Mouse (Mus musculus) naive thymus-derived CD4-positive, alpha-beta T cell, adult 2 months (primary cell): Measurements from ENCODE around the gene Ssbp3.
A peak's percentile ranks its signal among the peaks of the same experiment; 100 is the strongest.

Experiments used
- DNase-seq: peaks from one replicate; pipeline ENCODE4 v3.0.0-alpha.2; 2011; ENCODE audit warnings: low read depth

Ssbp3 gene

GRCm38 (mm10) chr4:106934931-106935582 lies 24.6 kb downstream of the Ssbp3 start:
- peak; percentile 26 for DNase-seq

GRCm38 (mm10) chr4:106935583-106935935 lies 25.1 kb downstream of the Ssbp3 start:
- DNase-seq: no peak

DNA sequence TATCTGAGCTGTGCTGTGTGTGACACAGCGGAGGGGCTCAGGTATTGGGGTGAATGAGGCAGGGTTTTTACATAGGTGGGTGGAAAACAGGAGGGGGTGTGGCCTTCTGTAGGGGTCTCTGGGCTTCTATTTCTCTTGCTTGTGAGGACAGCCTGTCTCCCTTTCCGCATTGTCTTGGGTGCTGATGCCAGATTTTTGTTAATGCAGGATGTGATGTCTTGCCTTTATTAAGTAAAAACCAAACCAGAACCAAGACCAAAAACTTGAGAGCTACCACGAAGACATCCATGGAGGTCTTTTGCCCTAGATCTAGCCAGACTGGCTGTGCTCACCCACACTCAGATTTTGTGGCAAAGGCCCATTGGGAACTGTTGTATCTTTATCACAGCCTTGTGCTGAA lies 25.5 kb downstream of the Ssbp3 start:
- no peak for DNase-seq

GRCm38 (mm10) chr4:106936741-106937140 lies 26.2 kb downstream of the Ssbp3 start:
- no peak for DNase-seq

DNA sequence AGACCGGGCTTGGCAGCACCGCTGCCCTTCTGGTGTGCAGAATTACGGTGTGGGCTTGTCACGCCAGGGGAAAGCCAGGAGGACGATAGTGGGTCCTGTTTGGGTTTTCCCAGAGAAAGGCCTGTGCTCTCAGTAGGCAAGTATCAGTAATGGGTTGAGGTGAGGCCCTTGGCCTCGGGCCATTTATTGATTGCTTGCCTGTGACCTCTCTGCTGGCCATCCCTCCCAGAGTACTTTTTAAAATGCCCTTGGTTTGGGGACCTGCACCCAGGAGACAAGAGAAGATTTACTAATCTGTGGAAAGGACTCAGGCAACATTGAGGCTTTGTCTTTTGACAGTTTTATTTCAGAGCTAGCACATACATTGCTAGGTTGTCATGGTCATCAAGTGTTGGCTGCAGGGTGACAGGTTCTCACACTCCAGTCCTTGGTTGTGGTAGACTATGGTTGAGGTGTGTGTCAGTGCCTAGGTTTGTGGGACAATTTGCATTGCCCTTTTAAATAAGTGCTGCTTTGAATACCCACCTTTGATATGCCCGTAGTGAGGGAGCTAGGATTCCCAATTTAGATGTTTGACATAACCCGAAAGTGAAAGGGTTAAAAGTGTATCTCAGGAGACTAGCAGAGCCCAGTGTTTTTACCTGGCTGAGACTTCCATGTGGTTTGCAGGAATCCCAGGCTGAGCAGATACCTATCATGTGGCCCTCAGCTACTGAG lies 28.2 kb downstream of the Ssbp3 start:
- DNase-seq: no peak

- DNase-seq: no peak
Observed at GRCm38 (mm10) chr4:106939223-106939918, 28.9 kb downstream of the Ssbp3 start.

DNA sequence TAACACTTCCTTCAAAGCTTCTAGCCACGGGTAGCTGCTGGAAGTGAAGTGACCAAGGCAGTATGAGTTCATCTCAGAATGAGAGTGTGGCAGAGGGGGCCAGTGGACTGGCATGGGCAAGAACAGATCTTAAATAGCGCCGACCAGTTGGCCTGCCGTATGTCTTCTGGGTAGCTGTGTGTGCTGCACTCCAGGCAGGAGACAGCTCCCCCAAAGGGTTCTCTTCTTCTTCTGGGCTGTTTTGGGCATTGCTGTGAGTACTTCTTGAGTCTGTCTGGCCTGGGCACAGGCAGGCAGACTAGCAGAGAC lies 29.4 kb downstream of the Ssbp3 start:
- DNase-seq: no peak

- no peak for DNase-seq
Observed at GRCm38 (mm10) chr4:106940945-106941344, 30.4 kb downstream of the Ssbp3 start.

- DNase-seq: no peak
Observed at GRCm38 (mm10) chr4:106941475-106941874, 31.0 kb downstream of the Ssbp3 start.

DNA sequence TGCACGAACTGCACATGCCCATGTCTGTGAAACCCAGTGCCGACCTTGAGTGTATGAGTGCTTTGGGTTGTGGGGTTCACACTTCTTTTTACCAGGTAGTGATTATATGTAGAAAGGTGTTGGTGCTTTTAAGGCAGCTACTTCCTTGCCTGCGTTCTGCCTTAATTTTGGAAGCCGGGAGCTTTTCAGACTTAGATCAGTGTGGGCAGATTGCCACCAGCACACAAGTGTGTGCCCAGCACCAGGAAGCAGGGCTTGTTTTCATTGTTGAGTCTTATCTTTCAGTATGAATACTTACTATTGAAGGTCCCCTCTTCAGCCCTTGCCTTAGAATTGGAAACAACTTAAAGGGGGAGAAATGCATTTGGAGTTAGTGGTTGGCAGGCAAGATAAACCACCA lies 32.0 kb downstream of the Ssbp3 start:
- no peak for DNase-seq

DNA sequence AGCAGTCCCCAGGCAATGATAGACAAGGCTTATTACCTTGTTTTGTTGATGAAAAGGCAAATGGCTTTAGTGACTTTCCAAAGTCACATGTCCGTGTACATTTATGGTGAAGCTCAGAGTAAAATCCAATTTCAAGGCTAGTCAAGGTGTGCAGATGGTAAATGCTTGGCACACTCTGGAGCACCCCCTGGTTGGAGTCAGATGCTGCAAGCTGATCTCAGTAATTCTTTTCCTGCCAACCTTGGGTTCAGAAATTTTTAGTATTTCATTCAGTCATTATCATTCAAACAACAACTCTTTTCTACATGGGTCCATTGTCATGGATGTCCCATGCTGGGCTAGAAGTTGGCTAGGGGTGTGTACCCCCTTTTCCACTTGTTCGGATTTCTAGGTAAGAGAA lies 33.1 kb downstream of the Ssbp3 start:
- no peak for DNase-seq

DNA sequence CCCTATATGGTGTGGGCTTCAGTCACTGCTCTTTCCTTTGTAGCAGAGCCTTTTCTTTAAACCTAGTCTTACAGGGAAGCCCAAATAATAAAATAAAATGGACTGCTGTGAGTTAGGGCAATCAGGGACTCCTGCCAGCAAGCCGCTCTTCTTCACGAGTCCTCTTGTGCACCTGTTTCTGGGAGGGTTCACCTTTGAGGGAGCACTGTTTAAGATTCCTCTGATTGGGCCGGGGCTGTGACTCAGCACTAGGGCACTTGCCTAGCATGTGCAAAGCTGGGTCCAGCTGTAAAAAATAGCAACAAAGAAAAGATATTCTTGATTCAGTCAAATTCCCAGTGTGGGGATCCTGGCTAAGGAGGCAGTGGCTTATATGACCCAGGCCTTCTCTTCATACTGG lies 34.4 kb downstream of the Ssbp3 start:
- DNase-seq: no peak

DNA sequence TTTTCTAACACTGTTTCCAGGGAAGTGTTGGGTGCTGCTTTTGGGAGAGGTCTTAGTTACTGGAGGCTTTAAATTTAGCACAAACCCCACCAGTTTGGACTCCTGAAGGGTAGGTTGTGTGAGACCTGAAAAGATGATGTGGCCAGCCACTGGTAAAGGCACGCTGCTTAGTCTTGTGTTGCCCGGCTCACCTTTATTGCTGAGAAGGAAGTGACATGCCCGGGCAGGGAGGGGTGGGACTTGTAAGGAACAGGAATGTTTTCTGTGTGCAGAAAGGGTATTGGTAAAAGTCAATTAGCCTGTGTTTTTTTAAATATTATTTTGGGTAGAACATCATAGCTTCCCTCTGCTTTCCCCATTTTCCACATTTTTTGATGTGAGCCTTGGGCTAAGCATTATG lies 37.2 kb downstream of the Ssbp3 start:
- no peak for DNase-seq

DNA sequence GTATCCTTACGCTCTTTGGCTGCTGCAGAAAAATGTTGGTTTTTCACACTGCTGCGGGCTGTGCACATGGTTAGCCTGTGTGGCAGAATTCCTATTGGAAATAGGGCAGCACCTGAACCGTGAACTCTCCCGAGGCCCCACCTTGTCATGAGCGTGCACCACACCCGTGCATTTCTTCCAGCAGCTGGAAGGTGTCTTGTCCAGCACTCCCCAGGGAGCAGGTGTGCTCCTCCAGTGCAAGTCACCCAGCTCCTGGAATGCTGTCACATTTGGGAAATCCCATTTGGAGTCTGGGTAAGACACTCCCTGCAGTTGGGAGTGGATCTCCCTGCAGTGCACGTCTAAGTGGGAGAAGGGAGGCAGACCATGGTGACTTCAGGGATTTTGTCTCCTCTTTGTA lies 38.0 kb downstream of the Ssbp3 start:
- no peak for DNase-seq

DNA sequence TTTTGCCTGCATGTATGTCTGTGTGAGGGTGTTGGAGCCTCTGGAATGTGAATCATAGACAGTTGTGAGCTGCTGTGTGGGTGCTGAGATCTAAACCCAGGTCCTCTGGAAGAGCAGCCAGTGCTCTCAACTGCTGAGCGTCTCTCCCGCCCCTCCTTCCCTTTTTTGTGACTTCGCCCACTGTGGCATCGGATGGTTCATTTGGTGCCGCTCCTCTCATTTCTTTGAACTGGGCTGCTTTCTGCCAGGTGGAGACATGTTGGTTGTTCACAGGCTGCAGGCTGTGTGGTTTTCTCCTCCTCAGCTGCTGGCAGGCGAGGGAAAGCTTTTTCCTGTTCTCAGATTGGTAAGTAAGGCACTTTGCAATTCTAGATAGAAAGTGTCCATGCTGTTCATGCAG lies 38.7 kb downstream of the Ssbp3 start:
- DNase-seq: peak; percentile 29

- DNase-seq: no peak
Observed at GRCm38 (mm10) chr4:106950801-106951200, 40.3 kb downstream of the Ssbp3 start.

GRCm38 (mm10) chr4:106951455-106951854 lies 41.0 kb downstream of the Ssbp3 start:
- DNase-seq: peak; percentile 55

DNA sequence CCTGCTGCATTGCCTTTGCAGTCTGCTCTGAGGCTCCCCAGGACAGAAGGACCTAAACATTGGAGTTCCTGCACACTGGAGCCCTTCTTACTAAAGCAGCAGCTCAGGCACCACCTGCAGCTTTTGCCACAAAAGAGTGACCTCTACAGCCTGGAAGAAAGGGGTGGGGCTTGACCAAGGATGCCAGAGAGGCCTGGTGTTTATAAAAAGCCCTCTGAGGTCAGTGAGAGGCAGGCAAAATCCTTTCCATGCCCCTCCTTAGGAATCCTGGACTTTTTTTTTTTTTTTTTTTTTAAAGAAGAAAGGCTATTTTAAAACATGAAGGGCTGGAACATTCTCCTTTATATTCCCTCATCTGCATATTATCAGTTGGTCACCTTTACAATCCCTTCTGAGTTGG lies 42.7 kb downstream of the Ssbp3 start:
- DNase-seq: no peak

DNA sequence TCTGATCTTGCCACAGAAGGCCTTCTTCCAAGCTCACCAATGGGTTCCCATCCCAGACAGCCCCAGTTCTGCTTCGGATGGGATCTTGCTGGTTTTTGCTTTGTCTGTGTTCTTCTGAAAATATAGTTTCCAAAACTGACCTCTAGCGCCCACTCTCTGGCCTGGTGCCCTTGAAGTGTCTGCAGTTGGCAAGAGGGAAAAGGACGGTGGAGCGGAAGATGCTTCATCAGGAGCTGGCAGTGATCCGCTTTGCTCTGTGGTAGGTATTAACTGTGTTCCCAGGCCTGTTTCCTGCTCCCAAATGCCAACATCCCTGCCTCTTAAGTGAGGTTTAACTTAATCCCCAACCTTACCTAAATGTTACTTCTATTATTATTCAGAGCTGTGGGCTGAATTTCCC lies 43.3 kb downstream of the Ssbp3 start:
- DNase-seq: no peak

DNA sequence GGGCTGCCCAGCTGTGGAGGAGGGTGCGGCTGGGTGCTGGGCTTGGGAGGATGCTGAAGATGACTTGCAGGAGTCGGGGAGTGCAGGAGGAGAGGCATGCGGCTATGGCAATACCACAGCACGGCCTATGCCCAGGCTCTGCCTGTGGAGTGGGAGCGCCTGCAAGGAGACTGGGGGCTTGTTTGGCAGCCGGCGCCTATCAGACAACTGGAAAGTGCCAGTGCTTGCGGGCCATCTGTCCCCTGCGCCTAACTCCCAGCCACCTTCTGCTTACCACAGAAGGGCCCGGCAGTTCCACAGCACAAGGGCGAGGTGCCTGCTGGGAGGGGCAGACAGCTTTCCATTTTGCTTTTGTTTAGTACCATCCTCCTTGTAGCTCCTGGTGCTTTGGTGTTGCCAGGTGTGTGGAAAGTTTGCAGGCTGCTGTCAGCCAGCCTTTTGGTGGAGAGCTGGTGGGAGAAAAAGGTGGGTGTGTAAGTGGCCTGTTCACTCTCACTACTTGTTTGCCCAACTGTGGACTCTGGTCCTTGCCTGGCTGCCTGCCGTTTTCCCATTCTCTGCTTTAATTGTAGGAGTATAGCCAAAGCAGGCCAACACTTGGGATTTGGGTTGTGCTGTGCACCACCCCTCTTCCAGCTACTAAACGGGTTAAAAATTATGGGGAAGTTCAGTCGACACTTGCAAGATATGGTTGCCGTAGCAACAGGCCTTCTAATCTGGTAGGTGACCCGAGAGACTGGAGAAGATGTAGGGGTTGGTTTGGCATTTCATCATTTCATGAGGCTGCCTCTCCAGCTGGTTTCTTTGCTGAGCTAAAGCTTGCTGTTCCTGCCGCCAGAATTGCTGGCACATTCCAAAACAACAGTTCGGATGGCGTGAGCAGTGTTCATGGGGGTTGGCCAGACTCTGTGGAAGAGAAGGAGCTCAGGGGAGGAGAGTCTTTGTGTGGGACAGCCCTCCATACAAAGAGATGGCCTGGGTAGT lies 45.5 kb downstream of the Ssbp3 start:
- no peak for DNase-seq

GRCm38 (mm10) chr4:106958117-106958516 lies 47.6 kb downstream of the Ssbp3 start:
- DNase-seq: peak; percentile 62

DNA sequence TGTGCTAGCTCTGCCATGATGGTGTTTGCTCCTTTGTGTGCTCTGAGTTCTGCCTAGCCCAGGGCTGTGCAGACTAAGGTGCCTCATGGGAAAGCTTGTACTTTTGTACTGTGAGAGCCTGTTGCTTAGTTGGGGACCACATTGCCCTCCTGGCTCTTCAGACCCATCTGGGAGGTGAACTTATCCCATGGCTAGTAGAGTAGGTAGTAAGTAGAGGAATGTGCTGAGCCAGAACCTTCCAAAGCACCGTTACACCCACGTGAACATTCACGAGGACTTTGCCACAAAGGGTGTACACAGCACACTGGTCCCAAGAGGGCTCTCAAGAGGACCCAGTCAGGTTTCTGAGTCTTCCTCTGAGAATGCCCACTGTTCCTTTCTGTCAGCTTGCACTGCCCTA lies 48.1 kb downstream of the Ssbp3 start:
- no peak for DNase-seq
